Mouse (Mus musculus): ENCODE results near the gene Lcor. TPM values are rescaled to one million over a fixed set of nuclear protein-coding genes. Genes with fewer than 3 reads are reported as not detected.

Lcor gene
- polyA plus RNA-seq, 1 experiment from 2014 or later, result 28.4 TPM

- Histone ChIP-seq H3K9me3 (replicated peaks) (no peaks in the 10 kb centered on the region), H3K4me3 (no peak overlapping the region), H3K9ac (no peak overlapping the region), H3K36me3 (ENCODE audit: poor library complexity, severe bottlenecking) (no peaks in the 10 kb centered on the region), H3K27me3 (no peaks in the 10 kb centered on the region), H3K27ac (no peak overlapping the region), H3K4me1 (no peaks in the 10 kb centered on the region), H3K4me2 (no peak overlapping the region)
- no peak for ATAC-seq
- WGBS, result 46% methylated on average over 7 of the region's 7 CpGs
Observed at GRCm38 (mm10) chr19:41449415-41450075, 32.9 kb upstream of the Lcor start.

GRCm38 (mm10) chr19:41452166-41452565 is 30.3 kb upstream of the Lcor start:
- no peak overlapping the region for H3K4me3 ChIP-seq
- no peaks in the 10 kb centered on the region for H3K36me3 ChIP-seq (ENCODE audit: poor library complexity, severe bottlenecking)
- H3K4me1 ChIP-seq, result no peaks in the 10 kb centered on the region
- H3K27ac ChIP-seq, result no peak overlapping the region
- H3K9ac ChIP-seq, result no peak overlapping the region
- 26% methylated on average over 3 of the region's 3 CpGs for WGBS
- no peaks in the 10 kb centered on the region for H3K27me3 ChIP-seq
- no peaks in the 10 kb centered on the region for H3K9me3 ChIP-seq (replicated peaks)
- H3K4me2 ChIP-seq, result no peak overlapping the region
- no peak for ATAC-seq

- Histone ChIP-seq H3K9me3 (replicated peaks) (no peaks in the 10 kb centered on the region), H3K4me2 (no peak overlapping the region), H3K9ac (no peak overlapping the region), H3K36me3 (ENCODE audit: poor library complexity, severe bottlenecking) (no peaks in the 10 kb centered on the region), H3K27ac (no peak overlapping the region), H3K4me3 (no peak overlapping the region), H3K4me1 (no peaks in the 10 kb centered on the region), H3K27me3 (no peaks in the 10 kb centered on the region)
- ATAC-seq, result no peak
- WGBS, result 81% methylated on average over 6 of the region's 7 CpGs
Observed at GRCm38 (mm10) chr19:41454601-41455000, 27.8 kb upstream of the Lcor start.

GRCm38 (mm10) chr19:41455091-41455626 is 27.3 kb upstream of the Lcor start:
- Histone ChIP-seq H3K4me2 (no peak overlapping the region), H3K4me3 (no peak overlapping the region), H3K27ac (no peak overlapping the region), H3K36me3 (ENCODE audit: poor library complexity, severe bottlenecking) (no peaks in the 10 kb centered on the region), H3K9me3 (replicated peaks) (no peaks in the 10 kb centered on the region), H3K4me1 (no peaks in the 10 kb centered on the region), H3K27me3 (no peaks in the 10 kb centered on the region), H3K9ac (no peak overlapping the region)
- no peak for ATAC-seq
- 82% methylated on average over 6 of the region's 6 CpGs for WGBS

- 87% methylated on average over 5 of the region's 5 CpGs for WGBS
- Histone ChIP-seq H3K9me3 (replicated peaks) (no peaks in the 10 kb centered on the region), H3K27ac (no peak overlapping the region), H3K27me3 (no peaks in the 10 kb centered on the region), H3K4me2 (no peak overlapping the region), H3K9ac (no peak overlapping the region), H3K4me3 (no peak overlapping the region), H3K4me1 (no peaks in the 10 kb centered on the region), H3K36me3 (ENCODE audit: poor library complexity, severe bottlenecking) (no peaks in the 10 kb centered on the region)
- no peak for ATAC-seq
Observed at GRCm38 (mm10) chr19:41457181-41457580, 25.3 kb upstream of the Lcor start.

- Histone ChIP-seq H3K27me3 (no peaks in the 10 kb centered on the region), H3K4me2 (no peak overlapping the region), H3K9ac (no peak overlapping the region)
Observed at GRCm38 (mm10) chr19:41462166-41462735, 20.2 kb upstream of the Lcor start.

GRCm38 (mm10) chr19:41463841-41464240 is 18.6 kb upstream of the Lcor start:
- Histone ChIP-seq H3K27ac (no peak overlapping the region), H3K36me3 (ENCODE audit: poor library complexity, severe bottlenecking) (no peaks in the 10 kb centered on the region), H3K4me2 (no peak overlapping the region), H3K4me3 (no peak overlapping the region), H3K4me1 (no peaks in the 10 kb centered on the region), H3K9me3 (replicated peaks) (no peaks in the 10 kb centered on the region), H3K9ac (no peak overlapping the region), H3K27me3 (no peaks in the 10 kb centered on the region)
- ATAC-seq, result no peak
- 96% methylated on average over 5 of the region's 5 CpGs for WGBS

More at GRCm38 (mm10) chr19:41462166-41462735, 20.2 kb upstream of the Lcor start:
- Histone ChIP-seq H3K4me1 (no peaks in the 10 kb centered on the region), H3K36me3 (ENCODE audit: poor library complexity, severe bottlenecking) (no peaks in the 10 kb centered on the region), H3K4me3 (no peak overlapping the region), H3K9me3 (replicated peaks) (no peaks in the 10 kb centered on the region), H3K27ac (no peak overlapping the region)
- no peak for ATAC-seq
- 84% methylated on average over 9 of the region's 9 CpGs for WGBS

GRCm38 (mm10) chr19:41466475-41466874 is 16.0 kb upstream of the Lcor start:
- H3K4me2 ChIP-seq, result no peak overlapping the region
- H3K9me3 ChIP-seq (replicated peaks), result no peaks in the 10 kb centered on the region
- WGBS, result 87% methylated on average over 3 of the region's 3 CpGs
- H3K27me3 ChIP-seq, result no peaks in the 10 kb centered on the region
- no peak overlapping the region for H3K4me3 ChIP-seq
- no peaks in the 10 kb centered on the region for H3K4me1 ChIP-seq
- H3K9ac ChIP-seq, result no peak overlapping the region
- no peak for ATAC-seq
- H3K27ac ChIP-seq, result no peak overlapping the region
- no peaks in the 10 kb centered on the region for H3K36me3 ChIP-seq (ENCODE audit: poor library complexity, severe bottlenecking)

GRCm38 (mm10) chr19:41473566-41474135 is 8.8 kb upstream of the Lcor start:
- Histone ChIP-seq H3K4me1 (no peaks in the 10 kb centered on the region), H3K4me3 (no peak overlapping the region), H3K36me3 (ENCODE audit: poor library complexity, severe bottlenecking) (no peaks in the 10 kb centered on the region), H3K27me3 (no peaks in the 10 kb centered on the region), H3K27ac (no peak overlapping the region), H3K4me2 (no peak overlapping the region), H3K9ac (no peak overlapping the region), H3K9me3 (replicated peaks) (no peaks in the 10 kb centered on the region)
- WGBS, result 84% methylated on average over 7 of the region's 7 CpGs
- ATAC-seq, result no peak

DNA sequence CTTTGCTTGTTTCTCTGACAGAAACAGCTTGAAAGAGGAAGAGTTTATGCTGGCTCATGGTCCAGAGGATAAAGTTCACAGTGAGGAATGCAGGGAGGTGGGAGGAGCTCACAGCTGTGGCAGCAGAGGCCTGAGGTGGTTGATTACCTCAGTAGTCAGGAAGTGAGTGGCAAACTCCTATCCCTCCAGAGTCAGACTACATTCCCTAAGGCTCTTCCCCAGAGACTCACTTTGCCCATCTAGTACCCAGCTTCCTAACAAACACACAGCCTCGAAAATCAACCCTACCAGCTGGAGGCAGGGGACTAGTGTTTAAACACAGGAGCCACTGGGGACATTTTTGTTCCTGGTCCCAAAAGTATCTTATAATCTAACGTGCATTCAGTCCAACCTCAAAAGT is 7.5 kb upstream of the Lcor start:
- Histone ChIP-seq H3K9ac (no peak overlapping the region), H3K27me3 (no peaks in the 10 kb centered on the region), H3K36me3 (ENCODE audit: poor library complexity, severe bottlenecking) (no peaks in the 10 kb centered on the region), H3K4me1 (no peaks in the 10 kb centered on the region), H3K9me3 (replicated peaks) (no peaks in the 10 kb centered on the region), H3K4me3 (no peak overlapping the region), H3K27ac (no peak overlapping the region), H3K4me2 (no peak overlapping the region)
- no peak for ATAC-seq
- 83% methylated on average over 2 of the region's 2 CpGs for WGBS

DNA sequence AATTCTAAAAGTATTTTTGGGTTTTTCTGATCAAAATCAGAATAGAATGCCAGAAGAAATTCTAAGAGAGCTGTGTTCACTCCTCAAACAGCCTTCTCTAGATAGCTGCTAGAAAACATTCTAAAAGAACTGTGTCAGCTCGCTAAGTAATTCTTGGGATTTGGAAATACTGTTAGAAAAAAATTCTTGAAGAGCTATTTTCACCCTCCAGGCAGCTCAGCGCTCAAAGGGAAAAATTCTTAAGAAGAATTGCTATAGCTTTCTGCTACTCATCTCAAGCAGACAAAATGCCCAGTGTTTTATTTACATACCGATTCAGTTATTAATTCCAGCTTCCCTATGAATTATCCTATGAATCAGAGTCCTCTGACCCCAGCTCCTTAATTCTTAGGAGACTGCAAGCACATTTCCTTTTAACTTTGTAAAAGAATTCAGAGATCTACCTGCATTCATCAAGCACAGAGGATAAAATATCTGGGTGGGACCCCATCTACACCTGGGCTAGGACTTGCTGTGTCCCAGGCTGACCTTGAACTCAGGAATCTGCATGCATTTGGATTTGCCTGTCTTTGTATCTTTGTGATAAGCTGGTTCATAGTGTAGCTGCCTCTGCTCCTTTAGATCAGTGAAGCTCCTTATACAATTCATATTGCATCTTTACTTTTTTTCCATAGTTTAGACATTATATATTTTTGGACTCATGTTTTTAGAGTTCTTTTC is 5.7 kb upstream of the Lcor start:
- H3K27ac ChIP-seq, result no peak overlapping the region
- WGBS, result 86% methylated on average over 3 of the region's 3 CpGs
- no peak overlapping the region for H3K4me2 ChIP-seq
- no peaks in the 10 kb centered on the region for H3K9me3 ChIP-seq (replicated peaks)
- H3K4me1 ChIP-seq, result peaks cover 7% of the 10 kb centered on the region
- no peaks in the 10 kb centered on the region for H3K27me3 ChIP-seq
- H3K4me3 ChIP-seq, result no peak overlapping the region
- no peak for ATAC-seq
- no peaks in the 10 kb centered on the region for H3K36me3 ChIP-seq (ENCODE audit: poor library complexity, severe bottlenecking)
- no peak overlapping the region for H3K9ac ChIP-seq

All from forebrain, embryonic 13.5 days (tissue).